Mouse (Mus musculus) MEL (cell line): ENCODE measurements at regions not wholly inside any gene's neighbourhood (a gene's known extent, or its start where the extent isn't known, plus 50 kb on each side); places are given as distances from the start of the nearest gene placed in this dataset.

ENCODE experiments used
- DNase-seq: peaks from one replicate; pipeline ENCODE4 v3.0.0; 2011; ENCODE audit warnings: low read depth, low spot score
- H3K27ac ChIP-seq: 2 replicates; pipeline ENCODE4 v1.5.1; 2012; ENCODE audit warnings: low read depth, mild to moderate bottlenecking, control low read depth, low read length, moderate library complexity; ENCODE audit not compliant: control insufficient read depth
- H3K27me3 ChIP-seq, 2 experiments: fragments of 150-350 bp in 1 of 2; sonication (generic) in 1 of 2; 2 replicates each; pipeline ENCODE4 v1.6.1; 2012; ENCODE audit warnings: low read length in 2 of 2, mild to moderate bottlenecking in 2 of 2, improper control_type of control experiment in 1 of 2, moderate library complexity in 1 of 2; ENCODE audit not compliant: insufficient read depth in 2 of 2, control insufficient read depth in 1 of 2
- H3K36me3 ChIP-seq, 2 experiments: 2 replicates each; pipeline ENCODE4 v1.6.1; 2012 to 2014; ENCODE audit warnings: low read length in 2 of 2, improper control_type of control experiment in 1 of 2, inconsistent platforms in 1 of 2, mild to moderate bottlenecking in 1 of 2; ENCODE audit not compliant: insufficient read depth in 2 of 2, control insufficient read depth in 1 of 2
- H3K4me1 ChIP-seq, 2 experiments: fragments of 150-350 bp in 1 of 2; sonication (generic) in 1 of 2; 2 replicates each; pipeline ENCODE4 v1.6.1; 2012; ENCODE audit warnings: low read length in 2 of 2, improper control_type of control experiment in 1 of 2, mild to moderate bottlenecking in 1 of 2; ENCODE audit not compliant: insufficient read depth in 2 of 2, control insufficient read depth in 1 of 2
- H3K4me3 ChIP-seq, 2 experiments: fragments of 150-350 bp in 1 of 2; sonication (generic) in 1 of 2; 2 replicates each; pipeline ENCODE4 v1.5.1; 2012; ENCODE audit warnings: low read depth in 2 of 2, low read length in 2 of 2, mild to moderate bottlenecking in 2 of 2, moderate library complexity in 2 of 2, control low read depth in 1 of 2, improper control_type of control experiment in 1 of 2; ENCODE audit not compliant: control insufficient read depth in 1 of 2, insufficient read depth in 1 of 2
- H3K79me2 ChIP-seq: 2 replicates; pipeline ENCODE4 v1.6.1; 2012; ENCODE audit warnings: mild to moderate bottlenecking, low read length, moderate library complexity; ENCODE audit not compliant: control insufficient read depth, poor library complexity, insufficient read depth
- H3K9ac ChIP-seq: 2 replicates; pipeline ENCODE4 v1.6.1; 2012; ENCODE audit warnings: low read depth, mild to moderate bottlenecking, control low read depth, low read length, moderate library complexity; ENCODE audit not compliant: control insufficient read depth, poor library complexity, severe bottlenecking
- H3K9me3 ChIP-seq: fragments of 150-350 bp; sonication (generic); replicated peaks from 2 replicates; pipeline ENCODE4 v1.6.1; 2012; ENCODE audit warnings: mild to moderate bottlenecking, low read length, improper control_type of control experiment, moderate library complexity; ENCODE audit not compliant: insufficient read depth
- BHLHE40 ChIP-seq: IDR thresholded peaks from 2 replicates; pipeline ENCODE4 v1.6.1; 2012; ENCODE audit warnings: low read depth, mild to moderate bottlenecking, inconsistent platforms, low read length, improper control_type of control experiment, borderline replicate concordance
- CHD1 ChIP-seq: IDR thresholded peaks from 2 replicates; pipeline ENCODE4 v1.6.1; 2012; ENCODE audit warnings: low read depth, mild to moderate bottlenecking, inconsistent platforms, low read length, improper control_type of control experiment
- CHD2 ChIP-seq: IDR thresholded peaks from 2 replicates; pipeline ENCODE4 v1.6.1; 2011; ENCODE audit warnings: low read length, improper control_type of control experiment
- CTCF ChIP-seq, 3 experiments: IDR thresholded peaks in 2 of 3; conservative IDR thresholded peaks in 1 of 3; 2 replicates each; pipeline ENCODE4 v1.5.1; 2011 to 2012; ENCODE audit warnings: low read length in 3 of 3, low read depth in 2 of 3, mild to moderate bottlenecking in 2 of 3, improper control_type of control experiment in 1 of 3, inconsistent platforms in 1 of 3, mixed read lengths in 1 of 3, moderate library complexity in 1 of 3; ENCODE audit not compliant: control insufficient read depth in 1 of 3, insufficient read depth in 1 of 3, poor library complexity in 1 of 3, severe bottlenecking in 1 of 3
- ELF1 ChIP-seq: IDR thresholded peaks from 2 replicates; pipeline ENCODE4 v1.6.1; 2014; ENCODE audit warnings: low read depth, mild to moderate bottlenecking, inconsistent platforms, low read length, improper control_type of control experiment, moderate library complexity
- EP300 ChIP-seq, 2 experiments: IDR thresholded peaks; 2 replicates each; pipeline ENCODE4 v1.6.1; 2011; ENCODE audit warnings: improper control_type of control experiment in 2 of 2, low read length in 2 of 2, low read depth in 1 of 2, mild to moderate bottlenecking in 1 of 2
- GATA1 ChIP-seq: IDR thresholded peaks from 2 replicates; pipeline ENCODE4 v1.6.1; 2011; ENCODE audit warnings: low read depth, low read length, improper control_type of control experiment
- HCFC1 ChIP-seq: IDR thresholded peaks from 2 replicates; pipeline ENCODE4 v1.6.1; 2012; ENCODE audit warnings: low read depth, mild to moderate bottlenecking, inconsistent platforms, low read length, improper control_type of control experiment, moderate library complexity
- JUND ChIP-seq: IDR thresholded peaks from 2 replicates; pipeline ENCODE4 v1.6.1; 2011; ENCODE audit warnings: low read depth, mild to moderate bottlenecking, improper control_type of control experiment, low read length
- NRF1 ChIP-seq: IDR thresholded peaks from 2 replicates; pipeline ENCODE4 v1.6.1; 2014; ENCODE audit warnings: low read depth, mild to moderate bottlenecking, inconsistent platforms, low read length, improper control_type of control experiment, moderate library complexity; ENCODE audit not compliant: poor library complexity, insufficient read depth, severe bottlenecking
- POLR2AphosphoS2 ChIP-seq: IDR thresholded peaks from 2 replicates; pipeline ENCODE4 v1.6.1; 2011; ENCODE audit warnings: low read length, improper control_type of control experiment
- POLR2AphosphoS5 ChIP-seq: IDR thresholded peaks from 2 replicates; pipeline ENCODE4 v1.6.1; 2012; ENCODE audit warnings: low read depth, borderline replicate concordance, mild to moderate bottlenecking, inconsistent platforms, low read length, moderate library complexity, mixed read lengths
- RAD21 ChIP-seq: IDR thresholded peaks from 2 replicates; pipeline ENCODE4 v1.6.1; 2011; ENCODE audit warnings: mild to moderate bottlenecking, low read depth, low read length, improper control_type of control experiment
- RCOR1 ChIP-seq: IDR thresholded peaks from 2 replicates; pipeline ENCODE4 v1.6.1; 2012; ENCODE audit warnings: low read depth, mild to moderate bottlenecking, inconsistent platforms, low read length, improper control_type of control experiment
- SMC3 ChIP-seq: IDR thresholded peaks from 2 replicates; pipeline ENCODE4 v1.6.1; 2011; ENCODE audit warnings: low read depth, low read length, improper control_type of control experiment
- TBP ChIP-seq: IDR thresholded peaks from 2 replicates; pipeline ENCODE4 v1.8.0; 2011; ENCODE audit warnings: low read depth, low read length, improper control_type of control experiment
- TCF12 ChIP-seq: IDR thresholded peaks from 2 replicates; pipeline ENCODE4 v1.6.1; 2014; ENCODE audit warnings: low read depth, mild to moderate bottlenecking, inconsistent platforms, low read length, improper control_type of control experiment, moderate library complexity
- UBTF ChIP-seq: IDR thresholded peaks from 2 replicates; pipeline ENCODE4 v1.6.1; 2012; ENCODE audit warnings: low read depth, mild to moderate bottlenecking, inconsistent platforms, low read length, improper control_type of control experiment, moderate library complexity, borderline replicate concordance; ENCODE audit not compliant: insufficient read depth
- USF1 ChIP-seq: IDR thresholded peaks from 2 replicates; pipeline ENCODE4 v1.6.1; 2014; ENCODE audit warnings: low read depth, mild to moderate bottlenecking, inconsistent platforms, low read length, improper control_type of control experiment, moderate library complexity
- USF2 ChIP-seq, 2 experiments: IDR thresholded peaks; 2 replicates each; pipeline ENCODE4 v1.6.1; 2011 to 2012; ENCODE audit warnings: improper control_type of control experiment in 2 of 2, low read length in 2 of 2, borderline replicate concordance in 1 of 2, inconsistent platforms in 1 of 2, low read depth in 1 of 2, mild to moderate bottlenecking in 1 of 2; ENCODE audit not compliant: insufficient read depth in 1 of 2
- ZC3H11A ChIP-seq: IDR thresholded peaks from 2 replicates; pipeline ENCODE4 v1.6.1; 2012; ENCODE audit warnings: low read depth, mild to moderate bottlenecking, inconsistent platforms, low read length, improper control_type of control experiment
- ZMIZ1 ChIP-seq: IDR thresholded peaks from 2 replicates; pipeline ENCODE4 v1.6.1; 2012; ENCODE audit warnings: low read depth, mild to moderate bottlenecking, inconsistent platforms, low read length, improper control_type of control experiment, moderate library complexity

DNA sequence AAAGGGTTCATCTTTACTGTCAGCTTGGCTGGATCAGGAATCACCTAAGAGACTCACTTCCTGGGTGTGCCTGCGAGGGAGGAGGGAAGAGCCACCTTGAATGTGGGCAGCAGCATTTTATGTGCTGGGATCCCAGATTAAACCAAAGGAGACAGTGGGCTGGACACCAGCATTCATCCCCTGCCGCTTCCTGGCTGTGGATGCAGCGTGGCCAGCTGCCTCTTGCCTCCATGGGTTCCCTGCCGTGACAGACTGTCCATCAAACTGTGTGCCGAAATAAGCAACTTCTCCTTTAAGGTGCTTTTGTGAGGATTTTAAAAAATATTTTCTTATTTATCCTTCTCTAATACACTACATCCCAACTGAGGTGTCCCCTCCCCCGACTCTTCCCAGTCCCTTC, 55.4 kb upstream of the Cdh4 start:
- Histone ChIP-seq H3K79me2 (no peaks in the 10 kb centered on the region), H3K4me3 (no peak overlapping the region), H3K36me3 (no peaks in the 10 kb centered on the region), H3K9ac (no peak overlapping the region), H3K27me3 (no peaks in the 10 kb centered on the region), H3K9me3 (no peaks in the 10 kb centered on the region), H3K27ac (no peak overlapping the region), H3K4me1 (no peaks in the 10 kb centered on the region)
- DNase-seq, result no peak
- no peak for TF ChIP-seq SMC3
- no peak for TF ChIP-seq RCOR1
- no peak for TF ChIP-seq POLR2AphosphoS2
- no peak for TF ChIP-seq USF1
- TF ChIP-seq ZMIZ1, result no peak
- TF ChIP-seq ZC3H11A, result no peak
- no peak for TF ChIP-seq EP300 (IDR thresholded peaks at IDR 0.05; ENCODE audit: low read depth in 1 of 2, low read length in 2 of 2)
- TF ChIP-seq UBTF, result no peak
- no peak for TF ChIP-seq BHLHE40
- TF ChIP-seq NRF1, result no peak
- TF ChIP-seq CHD2, result no peak
- no peak for TF ChIP-seq CTCF (IDR thresholded peaks at IDR 0.05 in 2 of 3, conservative IDR thresholded peaks at IDR 0.05 in 1 of 3; ENCODE audit: control insufficient read depth in 1 of 3, insufficient read depth in 1 of 3, low read depth in 2 of 3, low read length in 3 of 3, poor library complexity in 1 of 3, severe bottlenecking in 1 of 3)
- TF ChIP-seq USF2 (IDR thresholded peaks at IDR 0.05; ENCODE audit: borderline replicate concordance in 1 of 2, insufficient read depth in 1 of 2, low read depth in 1 of 2, low read length in 2 of 2), result no peak
- no peak for TF ChIP-seq TCF12
- TF ChIP-seq ELF1, result no peak
- no peak for TF ChIP-seq POLR2AphosphoS5
- TF ChIP-seq RAD21, result no peak
- no peak for TF ChIP-seq CHD1
- no peak for TF ChIP-seq TBP

DNA sequence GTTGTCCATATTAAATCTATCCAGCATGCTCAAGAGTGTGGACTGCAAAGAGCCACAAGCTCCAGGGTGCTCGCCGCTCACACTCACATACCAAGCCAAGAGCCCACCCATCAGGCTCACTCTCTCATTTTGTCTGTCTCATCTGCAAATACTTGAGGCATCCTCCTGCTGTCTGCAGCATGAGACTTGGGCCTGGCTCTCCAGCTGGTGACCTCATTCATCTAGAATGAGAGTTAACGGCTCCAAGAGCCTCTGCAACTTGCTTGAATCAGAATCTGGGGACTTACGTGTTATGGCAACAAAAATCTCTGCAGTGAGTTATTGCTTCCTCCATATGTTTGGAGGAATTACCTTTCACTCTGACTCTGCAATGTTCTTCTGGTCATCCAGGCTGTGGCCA, 51.7 kb upstream of the Cdh4 start:
- Histone ChIP-seq H3K9ac (no peak overlapping the region), H3K27ac (no peak overlapping the region), H3K4me1 (no peaks in the 10 kb centered on the region), H3K4me3 (no peak overlapping the region), H3K36me3 (no peaks in the 10 kb centered on the region), H3K9me3 (no peaks in the 10 kb centered on the region), H3K27me3 (no peaks in the 10 kb centered on the region), H3K79me2 (no peaks in the 10 kb centered on the region)
- no peak for DNase-seq
- no peak for TF ChIP-seq GATA1
- TF ChIP-seq JUND, result no peak
- no peak for TF ChIP-seq HCFC1
